Mouse (Mus musculus) MEL (cell line): Measurements from ENCODE around the gene Cox4i2. TPM values are rescaled to one million over a fixed set of nuclear protein-coding genes. Genes with fewer than 3 reads are reported as not detected.

Experiments
- DNase-seq: peaks from one replicate; pipeline ENCODE4 v3.0.0; 2011; ENCODE audit warnings: low read depth, low spot score
- H3K27ac ChIP-seq: 2 replicates; pipeline ENCODE4 v1.5.1; 2012; ENCODE audit warnings: low read depth, mild to moderate bottlenecking, control low read depth, low read length, moderate library complexity; ENCODE audit not compliant: control insufficient read depth
- H3K27me3 ChIP-seq, 2 experiments: fragments of 150-350 bp in 1 of 2; sonication (generic) in 1 of 2; 2 replicates each; pipeline ENCODE4 v1.6.1; 2012; ENCODE audit warnings: low read length in 2 of 2, mild to moderate bottlenecking in 2 of 2, improper control_type of control experiment in 1 of 2, moderate library complexity in 1 of 2; ENCODE audit not compliant: insufficient read depth in 2 of 2, control insufficient read depth in 1 of 2
- H3K36me3 ChIP-seq, 2 experiments: 2 replicates each; pipeline ENCODE4 v1.6.1; 2012 to 2014; ENCODE audit warnings: low read length in 2 of 2, improper control_type of control experiment in 1 of 2, inconsistent platforms in 1 of 2, mild to moderate bottlenecking in 1 of 2; ENCODE audit not compliant: insufficient read depth in 2 of 2, control insufficient read depth in 1 of 2
- H3K4me1 ChIP-seq, 2 experiments: fragments of 150-350 bp in 1 of 2; sonication (generic) in 1 of 2; 2 replicates each; pipeline ENCODE4 v1.6.1; 2012; ENCODE audit warnings: low read length in 2 of 2, improper control_type of control experiment in 1 of 2, mild to moderate bottlenecking in 1 of 2; ENCODE audit not compliant: insufficient read depth in 2 of 2, control insufficient read depth in 1 of 2
- H3K4me3 ChIP-seq, 2 experiments: fragments of 150-350 bp in 1 of 2; sonication (generic) in 1 of 2; 2 replicates each; pipeline ENCODE4 v1.5.1; 2012; ENCODE audit warnings: low read depth in 2 of 2, low read length in 2 of 2, mild to moderate bottlenecking in 2 of 2, moderate library complexity in 2 of 2, control low read depth in 1 of 2, improper control_type of control experiment in 1 of 2; ENCODE audit not compliant: control insufficient read depth in 1 of 2, insufficient read depth in 1 of 2
- H3K79me2 ChIP-seq: 2 replicates; pipeline ENCODE4 v1.6.1; 2012; ENCODE audit warnings: mild to moderate bottlenecking, low read length, moderate library complexity; ENCODE audit not compliant: control insufficient read depth, poor library complexity, insufficient read depth
- H3K9ac ChIP-seq: 2 replicates; pipeline ENCODE4 v1.6.1; 2012; ENCODE audit warnings: low read depth, mild to moderate bottlenecking, control low read depth, low read length, moderate library complexity; ENCODE audit not compliant: control insufficient read depth, poor library complexity, severe bottlenecking
- H3K9me3 ChIP-seq: fragments of 150-350 bp; sonication (generic); replicated peaks from 2 replicates; pipeline ENCODE4 v1.6.1; 2012; ENCODE audit warnings: mild to moderate bottlenecking, low read length, improper control_type of control experiment, moderate library complexity; ENCODE audit not compliant: insufficient read depth
- BHLHE40 ChIP-seq: IDR thresholded peaks from 2 replicates; pipeline ENCODE4 v1.6.1; 2012; ENCODE audit warnings: low read depth, mild to moderate bottlenecking, inconsistent platforms, low read length, improper control_type of control experiment, borderline replicate concordance
- CHD1 ChIP-seq: IDR thresholded peaks from 2 replicates; pipeline ENCODE4 v1.6.1; 2012; ENCODE audit warnings: low read depth, mild to moderate bottlenecking, inconsistent platforms, low read length, improper control_type of control experiment
- CTCF ChIP-seq, 3 experiments: IDR thresholded peaks in 2 of 3; conservative IDR thresholded peaks in 1 of 3; 2 replicates each; pipeline ENCODE4 v1.5.1; 2011 to 2012; ENCODE audit warnings: low read length in 3 of 3, low read depth in 2 of 3, mild to moderate bottlenecking in 2 of 3, improper control_type of control experiment in 1 of 3, inconsistent platforms in 1 of 3, mixed read lengths in 1 of 3, moderate library complexity in 1 of 3; ENCODE audit not compliant: control insufficient read depth in 1 of 3, insufficient read depth in 1 of 3, poor library complexity in 1 of 3, severe bottlenecking in 1 of 3
- E2F4 ChIP-seq: IDR thresholded peaks from 2 replicates; pipeline ENCODE4 v1.6.1; 2011; ENCODE audit warnings: low read depth, low read length, improper control_type of control experiment, borderline replicate concordance
- EP300 ChIP-seq, 2 experiments: IDR thresholded peaks; 2 replicates each; pipeline ENCODE4 v1.6.1; 2011; ENCODE audit warnings: improper control_type of control experiment in 2 of 2, low read length in 2 of 2, low read depth in 1 of 2, mild to moderate bottlenecking in 1 of 2
- ETS1 ChIP-seq: IDR thresholded peaks from 2 replicates; pipeline ENCODE4 v1.6.1; 2012; ENCODE audit warnings: low read depth, mild to moderate bottlenecking, inconsistent platforms, low read length, improper control_type of control experiment, moderate library complexity
- GABPA ChIP-seq: IDR thresholded peaks from 2 replicates; pipeline ENCODE4 v1.6.1; 2012; ENCODE audit warnings: low read depth, mild to moderate bottlenecking, inconsistent platforms, low read length, improper control_type of control experiment, moderate library complexity
- GATA1 ChIP-seq: IDR thresholded peaks from 2 replicates; pipeline ENCODE4 v1.6.1; 2011; ENCODE audit warnings: low read depth, low read length, improper control_type of control experiment
- HCFC1 ChIP-seq: IDR thresholded peaks from 2 replicates; pipeline ENCODE4 v1.6.1; 2012; ENCODE audit warnings: low read depth, mild to moderate bottlenecking, inconsistent platforms, low read length, improper control_type of control experiment, moderate library complexity
- JUND ChIP-seq: IDR thresholded peaks from 2 replicates; pipeline ENCODE4 v1.6.1; 2011; ENCODE audit warnings: low read depth, mild to moderate bottlenecking, improper control_type of control experiment, low read length
- MAFK ChIP-seq: IDR thresholded peaks from 2 replicates; pipeline ENCODE4 v1.6.1; 2011; ENCODE audit warnings: low read depth, mild to moderate bottlenecking, low read length, improper control_type of control experiment, borderline replicate concordance
- MAX ChIP-seq: IDR thresholded peaks from 2 replicates; pipeline ENCODE4 v1.6.1; 2011; ENCODE audit warnings: low read length, improper control_type of control experiment
- MEF2A ChIP-seq: IDR thresholded peaks from 2 replicates; pipeline ENCODE4 v1.6.1; 2014; ENCODE audit warnings: low read depth, mild to moderate bottlenecking, inconsistent platforms, low read length, improper control_type of control experiment; ENCODE audit not compliant: poor library complexity, insufficient replicate concordance, severe bottlenecking; ENCODE audit errors: extremely low read depth
- MXI1 ChIP-seq: IDR thresholded peaks from 2 replicates; pipeline ENCODE4 v1.6.1; 2011; ENCODE audit warnings: mild to moderate bottlenecking, low read depth, low read length, improper control_type of control experiment
- NELFE ChIP-seq: IDR thresholded peaks from 2 replicates; pipeline ENCODE4 v1.6.1; 2011; ENCODE audit warnings: low read depth, low read length, improper control_type of control experiment
- NRF1 ChIP-seq: IDR thresholded peaks from 2 replicates; pipeline ENCODE4 v1.6.1; 2014; ENCODE audit warnings: low read depth, mild to moderate bottlenecking, inconsistent platforms, low read length, improper control_type of control experiment, moderate library complexity; ENCODE audit not compliant: poor library complexity, insufficient read depth, severe bottlenecking
- POLR2A ChIP-seq, 2 experiments: IDR thresholded peaks; 2 replicates each; pipeline ENCODE4 v1.6.1; 2011 to 2012; ENCODE audit warnings: low read length in 2 of 2, mild to moderate bottlenecking in 2 of 2, control low read depth in 1 of 2, improper control_type of control experiment in 1 of 2, low read depth in 1 of 2, moderate library complexity in 1 of 2; ENCODE audit not compliant: control insufficient read depth in 1 of 2, insufficient read depth in 1 of 2, poor library complexity in 1 of 2
- POLR2AphosphoS5 ChIP-seq: IDR thresholded peaks from 2 replicates; pipeline ENCODE4 v1.6.1; 2012; ENCODE audit warnings: low read depth, borderline replicate concordance, mild to moderate bottlenecking, inconsistent platforms, low read length, moderate library complexity, mixed read lengths
- RAD21 ChIP-seq: IDR thresholded peaks from 2 replicates; pipeline ENCODE4 v1.6.1; 2011; ENCODE audit warnings: mild to moderate bottlenecking, low read depth, low read length, improper control_type of control experiment
- RCOR1 ChIP-seq: IDR thresholded peaks from 2 replicates; pipeline ENCODE4 v1.6.1; 2012; ENCODE audit warnings: low read depth, mild to moderate bottlenecking, inconsistent platforms, low read length, improper control_type of control experiment
- SIN3A ChIP-seq: IDR thresholded peaks from 2 replicates; pipeline ENCODE4 v1.6.1; 2012; ENCODE audit warnings: low read length, improper control_type of control experiment, inconsistent platforms
- UBTF ChIP-seq: IDR thresholded peaks from 2 replicates; pipeline ENCODE4 v1.6.1; 2012; ENCODE audit warnings: low read depth, mild to moderate bottlenecking, inconsistent platforms, low read length, improper control_type of control experiment, moderate library complexity, borderline replicate concordance; ENCODE audit not compliant: insufficient read depth
- USF1 ChIP-seq: IDR thresholded peaks from 2 replicates; pipeline ENCODE4 v1.6.1; 2014; ENCODE audit warnings: low read depth, mild to moderate bottlenecking, inconsistent platforms, low read length, improper control_type of control experiment, moderate library complexity
- ZC3H11A ChIP-seq: IDR thresholded peaks from 2 replicates; pipeline ENCODE4 v1.6.1; 2012; ENCODE audit warnings: low read depth, mild to moderate bottlenecking, inconsistent platforms, low read length, improper control_type of control experiment
- ZMIZ1 ChIP-seq: IDR thresholded peaks from 2 replicates; pipeline ENCODE4 v1.6.1; 2012; ENCODE audit warnings: low read depth, mild to moderate bottlenecking, inconsistent platforms, low read length, improper control_type of control experiment, moderate library complexity
- ZNF384 ChIP-seq: IDR thresholded peaks from 2 replicates; pipeline ENCODE4 v1.6.1; 2012; ENCODE audit warnings: low read depth, mild to moderate bottlenecking, inconsistent platforms, low read length, improper control_type of control experiment
- polyA plus RNA-seq, 2 experiments: library from polyadenylated mRNA; stranded (reverse) in 1 of 2; unstranded in 1 of 2; fragments of >175 nt in 1 of 2; fragments of >200 nt in 1 of 2; gene quantifications; 2 replicates each; pipeline versions ENCODE4 v1.2.1 to v1.2.4; 2012; ENCODE audit warnings: low replicate concordance in 2 of 2, low read depth in 1 of 2; ENCODE audit not compliant: insufficient read length in 2 of 2, insufficient read depth in 1 of 2, missing spikeins in 1 of 2
- total RNA-seq: library from RNA; depleted of rRNA; stranded (reverse); fragments of 300-350 nt; gene quantifications from 2 replicates; pipeline ENCODE4 v1.2.3, GENCODE M21; 2012

The Cox4i2 gene
- total and polyA plus RNA-seq, 3 experiments, result 0.17 TPM; not detected in 2

DNA sequence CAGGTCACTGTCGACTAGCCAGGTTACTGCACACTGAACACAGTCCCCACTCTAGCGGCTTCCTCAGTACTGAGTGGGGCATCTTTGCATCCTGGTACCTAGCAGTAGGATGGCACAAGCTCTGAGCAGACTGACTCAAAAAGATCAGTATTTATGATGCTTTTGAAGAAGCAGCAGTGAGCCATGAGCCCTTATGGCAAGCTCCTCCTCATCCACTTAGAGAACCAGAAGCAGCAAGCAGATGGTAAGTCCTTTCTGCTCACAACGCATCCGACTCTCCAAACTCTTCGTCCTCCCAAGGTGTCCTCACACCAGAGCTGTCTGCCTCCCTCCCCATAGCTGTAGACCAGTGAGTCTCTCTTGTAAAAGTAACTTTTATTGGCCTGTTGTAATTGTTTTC is 29.3 kb downstream of the Cox4i2 start:
- DNase-seq, result no peak
- H3K4me3 ChIP-seq, result no peak overlapping the region
- no peak for TF ChIP-seq MAFK
- TF ChIP-seq RAD21, result no peak
- TF ChIP-seq MXI1, result no peak
- no peak for TF ChIP-seq CHD1
- TF ChIP-seq E2F4, result no peak
- TF ChIP-seq ETS1, result no peak
- no peak for TF ChIP-seq RCOR1
- no peak for TF ChIP-seq ZMIZ1
- TF ChIP-seq MEF2A, result no peak
- no peak for TF ChIP-seq NELFE
- TF ChIP-seq BHLHE40, result no peak
- TF ChIP-seq ZC3H11A, result no peak
- no peak for TF ChIP-seq CTCF (IDR thresholded peaks at IDR 0.05 in 2 of 3, conservative IDR thresholded peaks at IDR 0.05 in 1 of 3; ENCODE audit: control insufficient read depth in 1 of 3, insufficient read depth in 1 of 3, low read depth in 2 of 3, low read length in 3 of 3, poor library complexity in 1 of 3, severe bottlenecking in 1 of 3)
- no peak for TF ChIP-seq USF1
- no peak for TF ChIP-seq SIN3A
- TF ChIP-seq GABPA, result no peak
- no peak for TF ChIP-seq POLR2AphosphoS5
- no peak for TF ChIP-seq HCFC1
- TF ChIP-seq EP300 (IDR thresholded peaks at IDR 0.05; ENCODE audit: low read depth in 1 of 2, low read length in 2 of 2), result no peak
- TF ChIP-seq MAX, result no peak
- no peaks in the 10 kb centered on the region for H3K79me2 ChIP-seq
- H3K4me1 ChIP-seq, result peaks cover 4 to 15% of the 10 kb centered on the region in 2 experiments
- H3K36me3 ChIP-seq, result peaks cover 0 to 15% of the 10 kb centered on the region in 2 experiments; a peak in 2 of 4 replicates
- no peaks in the 10 kb centered on the region for H3K9me3 ChIP-seq
- no peaks in the 10 kb centered on the region for H3K27me3 ChIP-seq
- no peak overlapping the region for H3K27ac ChIP-seq
- no peak overlapping the region for H3K9ac ChIP-seq

DNA sequence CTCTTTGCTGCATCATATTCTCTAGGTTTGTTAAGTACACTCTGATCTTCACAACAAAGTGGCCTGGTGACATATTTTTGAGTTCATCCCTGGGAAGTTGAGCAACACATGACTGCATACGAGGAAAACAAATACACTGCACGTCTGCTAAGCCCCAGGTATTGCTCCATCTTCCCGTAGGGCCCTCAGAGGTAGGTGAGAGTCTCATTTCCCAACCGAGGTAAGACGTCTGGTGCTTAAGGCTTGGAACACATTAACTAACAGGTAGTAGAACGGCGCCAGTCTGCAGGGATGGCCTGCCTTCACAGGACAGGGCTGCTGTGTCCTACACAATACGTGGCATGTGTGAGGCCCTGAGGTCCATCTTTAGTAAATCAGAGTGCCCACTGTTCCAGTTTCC is 30.7 kb downstream of the Cox4i2 start:
- H3K36me3 ChIP-seq, result peaks cover 0 to 22% of the 10 kb centered on the region in 2 experiments; a peak in 2 of 4 replicates
- no peak overlapping the region for H3K4me3 ChIP-seq
- no peak overlapping the region for H3K9ac ChIP-seq
- H3K4me1 ChIP-seq, result peaks cover 9 to 28% of the 10 kb centered on the region in 2 experiments
- H3K27me3 ChIP-seq, result no peaks in the 10 kb centered on the region
- TF ChIP-seq GATA1, result no peak
- no peak for TF ChIP-seq MAFK
- TF ChIP-seq ZNF384, result no peak
- no peak for TF ChIP-seq BHLHE40
- no peak for TF ChIP-seq NRF1
- no peak for TF ChIP-seq ETS1
- TF ChIP-seq EP300 (IDR thresholded peaks at IDR 0.05; ENCODE audit: low read depth in 1 of 2, low read length in 2 of 2), result no peak
- no peak for TF ChIP-seq JUND
- no peak for TF ChIP-seq ZC3H11A
- TF ChIP-seq SIN3A, result no peak
- no peak for TF ChIP-seq MEF2A
- no peak for TF ChIP-seq POLR2AphosphoS5
- no peak for TF ChIP-seq RAD21
- no peak for TF ChIP-seq POLR2A (IDR thresholded peaks at IDR 0.05; ENCODE audit: control insufficient read depth in 1 of 2, insufficient read depth in 1 of 2, low read depth in 1 of 2, low read length in 2 of 2, poor library complexity in 1 of 2)
- TF ChIP-seq HCFC1, result no peak
- TF ChIP-seq UBTF, result no peak
- no peak for DNase-seq
- H3K9me3 ChIP-seq, result no peaks in the 10 kb centered on the region
- no peaks in the 10 kb centered on the region for H3K79me2 ChIP-seq
- H3K27ac ChIP-seq, result no peak overlapping the region
